Mouse (Mus musculus) kidney, embryonic 16.5 days (tissue): ENCODE measurements at regions not wholly inside any gene's neighbourhood (a gene's known extent, or its start where the extent isn't known, plus 50 kb on each side); places are given as distances from the start of the nearest gene placed in this dataset.

Experiments
- ATAC-seq: fragments of 200-750 bp; cut with Nextera tagmentation; 2 replicates; pipeline ENCODE4 v1.8.0; 2017; ENCODE audit warnings: moderate TSS enrichment; ENCODE audit not compliant: low FRiP score, low TSS enrichment
- H3K27ac ChIP-seq: fragments of 300-500 bp; sonication (generic); 2 replicates; pipeline ENCODE4 v1.5.1; 2014; ENCODE audit warnings: low read length
- H3K27me3 ChIP-seq: fragments of 300-500 bp; sonication (generic); 2 replicates; pipeline ENCODE4 v1.6.1; 2014; ENCODE audit warnings: low read length, control low read depth, mixed read lengths; ENCODE audit not compliant: insufficient read depth
- H3K36me3 ChIP-seq: fragments of 300-500 bp; sonication (generic); 2 replicates; pipeline ENCODE4 v1.6.1; 2014; ENCODE audit warnings: low read length, control low read depth, mixed read lengths; ENCODE audit not compliant: insufficient read depth
- H3K4me1 ChIP-seq: fragments of 300-500 bp; sonication (generic); 2 replicates; pipeline ENCODE4 v1.6.1; 2014; ENCODE audit warnings: low read length, control low read depth, mixed read lengths; ENCODE audit not compliant: insufficient read depth
- H3K4me2 ChIP-seq: fragments of 300-500 bp; sonication (generic); replicated peaks from 2 replicates; pipeline ENCODE4 v1.6.1; 2014; ENCODE audit warnings: low read depth, low read length
- H3K4me3 ChIP-seq: fragments of 300-500 bp; sonication (generic); 2 replicates; pipeline ENCODE4 v1.5.1; 2014; ENCODE audit warnings: mild to moderate bottlenecking, low read length
- H3K9ac ChIP-seq: fragments of 300-500 bp; sonication (generic); replicated peaks from 2 replicates; pipeline ENCODE4 v1.6.1; 2014; ENCODE audit warnings: low read length
- H3K9me3 ChIP-seq: fragments of 300-500 bp; sonication (generic); 2 replicates; pipeline ENCODE4 v1.6.1; 2016; ENCODE audit warnings: low read length, control low read depth
- WGBS: fragments of 180-500 bp; shearing (Covaris S2); extraction: QIAGEN DNeasy Blood & Tissue Kit; methylation state at CpG from one replicate; pipeline ENCODE4 v1.1.7; 2014; 5-methylcytosine and 5-hydroxymethylcytosine counted together

DNA sequence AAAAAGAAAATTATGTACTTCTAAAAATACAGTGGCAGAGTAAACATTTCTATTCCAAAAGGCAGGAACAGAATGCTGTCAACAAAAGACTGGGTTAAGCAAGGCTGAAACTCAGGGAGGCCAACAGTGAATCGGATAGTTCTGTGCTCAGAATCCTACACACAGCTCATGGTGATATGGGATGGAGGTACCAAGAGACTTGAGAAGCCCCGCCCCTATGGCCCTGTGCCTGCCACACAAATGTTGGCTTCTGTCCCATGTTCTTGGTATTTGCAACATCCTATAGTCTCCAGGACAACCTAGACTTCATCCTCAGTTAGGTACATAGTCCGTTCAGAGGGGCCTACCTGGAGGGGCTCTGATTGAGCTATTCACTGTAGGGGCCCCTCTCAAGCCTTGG lies 92.2 kb upstream of the Galnt15 start:
- Histone ChIP-seq H3K4me2 (no peak overlapping the region), H3K4me1 (peaks cover 17% of the 10 kb centered on the region), H3K9ac (no peak overlapping the region), H3K4me3 (no peak overlapping the region), H3K27me3 (no peaks in the 10 kb centered on the region), H3K27ac (no peak overlapping the region), H3K9me3 (no peaks in the 10 kb centered on the region; the same call in 1 of the 2 replicates), H3K36me3 (no peaks in the 10 kb centered on the region)
- WGBS: 89% methylated on average over 3 of the region's 3 CpGs
- ATAC-seq: no peak

DNA sequence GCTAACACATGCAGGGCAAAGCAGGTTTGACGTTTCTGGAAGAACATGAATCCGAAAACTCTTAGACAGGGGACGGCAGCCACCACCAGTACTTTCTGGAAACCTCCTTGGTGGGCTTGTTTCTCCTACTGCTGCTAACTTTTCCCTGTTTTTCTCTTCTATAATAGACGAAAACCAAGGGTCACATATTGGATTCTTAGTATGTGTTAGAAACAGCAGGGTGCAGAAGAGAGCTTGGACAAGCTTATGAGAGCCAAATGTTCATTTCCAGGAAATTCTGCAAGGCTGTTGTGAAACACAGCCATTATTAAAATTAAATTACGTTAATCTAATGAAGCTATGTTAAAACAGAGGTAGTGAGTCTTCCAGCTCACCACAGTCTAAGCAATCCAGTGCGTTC lies 87.9 kb upstream of the Galnt15 start:
- Histone ChIP-seq H3K36me3 (no peaks in the 10 kb centered on the region), H3K9me3 (no peaks in the 10 kb centered on the region; the same call in 1 of the 2 replicates), H3K27ac (no peak overlapping the region), H3K4me1 (no peaks in the 10 kb centered on the region; the same call in 1 of the 2 replicates), H3K27me3 (no peaks in the 10 kb centered on the region), H3K4me2 (no peak overlapping the region), H3K9ac (no peak overlapping the region), H3K4me3 (no peak overlapping the region)
- 91% methylated on average over 6 of the region's 6 CpGs for WGBS
- ATAC-seq: no peak

GRCm38 (mm10) chr14:31942266-31942960 lies 86.4 kb upstream of the Galnt15 start:
- no peaks in the 10 kb centered on the region for H3K36me3 ChIP-seq
- H3K4me3 ChIP-seq: no peak overlapping the region
- H3K4me2 ChIP-seq: no peak overlapping the region
- no peak overlapping the region for H3K27ac ChIP-seq
- no peaks in the 10 kb centered on the region; the same call in 1 of the 2 replicates for H3K4me1 ChIP-seq
- H3K9me3 ChIP-seq: no peaks in the 10 kb centered on the region; the same call in 1 of the 2 replicates
- peak; percentile 35; the same call in 1 of the 2 replicates for ATAC-seq
- H3K9ac ChIP-seq: no peak overlapping the region
- 74% methylated on average over 3 of the region's 3 CpGs for WGBS
- H3K27me3 ChIP-seq: no peaks in the 10 kb centered on the region

GRCm38 (mm10) chr14:31944682-31945081 lies 84.1 kb upstream of the Galnt15 start:
- Histone ChIP-seq H3K4me1 (no peaks in the 10 kb centered on the region; the same call in 1 of the 2 replicates), H3K9me3 (no peaks in the 10 kb centered on the region), H3K4me3 (no peak overlapping the region), H3K4me2 (no peak overlapping the region), H3K27ac (no peak overlapping the region), H3K9ac (no peak overlapping the region), H3K27me3 (no peaks in the 10 kb centered on the region), H3K36me3 (no peaks in the 10 kb centered on the region)
- 87% methylated on average over 6 of the region's 6 CpGs for WGBS
- ATAC-seq: no peak

- Histone ChIP-seq H3K36me3 (no peaks in the 10 kb centered on the region), H3K4me3 (no peak overlapping the region), H3K27me3 (no peaks in the 10 kb centered on the region), H3K4me2 (no peak overlapping the region), H3K27ac (no peak overlapping the region), H3K9me3 (no peaks in the 10 kb centered on the region), H3K9ac (no peak overlapping the region), H3K4me1 (no peaks in the 10 kb centered on the region; the same call in 1 of the 2 replicates)
- 29% methylated on average over 7 of the region's 7 CpGs for WGBS
- ATAC-seq: no peak
These were observed 83.7 kb upstream of the Galnt15 start for GRCm38 (mm10) chr14:31945125-31945524.

GRCm38 (mm10) chr14:31946032-31946431 lies 82.8 kb upstream of the Galnt15 start:
- no peaks in the 10 kb centered on the region for H3K9me3 ChIP-seq
- H3K4me2 ChIP-seq: no peak overlapping the region
- H3K4me1 ChIP-seq: no peaks in the 10 kb centered on the region; the same call in 1 of the 2 replicates
- no peak overlapping the region for H3K4me3 ChIP-seq
- H3K36me3 ChIP-seq: no peaks in the 10 kb centered on the region
- H3K27ac ChIP-seq: no peak overlapping the region
- ATAC-seq: peak; percentile 59; the same call in 1 of the 2 replicates
- H3K27me3 ChIP-seq: no peaks in the 10 kb centered on the region
- no peak overlapping the region for H3K9ac ChIP-seq
- 53% methylated on average over 1 of the region's 1 CpGs for WGBS

DNA sequence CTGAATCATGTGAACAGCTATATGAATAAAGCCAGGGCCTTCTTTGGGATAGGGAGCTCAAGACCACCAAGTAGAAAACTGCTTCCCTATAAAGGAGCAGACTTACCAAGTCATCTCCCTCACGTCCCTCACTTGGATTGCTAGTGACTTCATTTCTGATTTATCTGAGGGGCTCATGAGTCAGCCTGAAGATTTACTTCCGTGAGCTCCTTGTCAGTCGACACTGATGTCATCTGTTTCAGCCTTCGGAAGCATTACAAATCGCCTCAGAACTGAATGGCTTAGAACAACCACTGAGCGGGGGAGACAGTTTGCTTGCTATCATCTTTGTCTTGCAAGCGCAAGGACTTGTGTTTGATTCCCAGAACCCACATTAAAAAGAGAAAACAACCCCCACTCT lies 81.5 kb upstream of the Galnt15 start:
- no peak for ATAC-seq
- H3K9ac ChIP-seq: no peak overlapping the region
- 53% methylated on average over 7 of the region's 7 CpGs for WGBS
- H3K9me3 ChIP-seq: no peaks in the 10 kb centered on the region
- H3K27ac ChIP-seq: no peak overlapping the region
- no peak overlapping the region for H3K4me3 ChIP-seq
- H3K4me1 ChIP-seq: no peaks in the 10 kb centered on the region; the same call in 1 of the 2 replicates
- no peaks in the 10 kb centered on the region for H3K27me3 ChIP-seq
- no peak overlapping the region for H3K4me2 ChIP-seq
- H3K36me3 ChIP-seq: no peaks in the 10 kb centered on the region

GRCm38 (mm10) chr14:31951894-31952293 lies 76.9 kb upstream of the Galnt15 start:
- H3K9ac ChIP-seq: no peak overlapping the region
- no peaks in the 10 kb centered on the region for H3K27me3 ChIP-seq
- no peaks in the 10 kb centered on the region for H3K9me3 ChIP-seq
- 68% methylated on average over 3 of the region's 3 CpGs for WGBS
- ATAC-seq: no peak
- no peak overlapping the region for H3K27ac ChIP-seq
- no peaks in the 10 kb centered on the region for H3K4me1 ChIP-seq
- H3K4me2 ChIP-seq: no peak overlapping the region
- H3K4me3 ChIP-seq: no peak overlapping the region
- no peaks in the 10 kb centered on the region for H3K36me3 ChIP-seq

DNA sequence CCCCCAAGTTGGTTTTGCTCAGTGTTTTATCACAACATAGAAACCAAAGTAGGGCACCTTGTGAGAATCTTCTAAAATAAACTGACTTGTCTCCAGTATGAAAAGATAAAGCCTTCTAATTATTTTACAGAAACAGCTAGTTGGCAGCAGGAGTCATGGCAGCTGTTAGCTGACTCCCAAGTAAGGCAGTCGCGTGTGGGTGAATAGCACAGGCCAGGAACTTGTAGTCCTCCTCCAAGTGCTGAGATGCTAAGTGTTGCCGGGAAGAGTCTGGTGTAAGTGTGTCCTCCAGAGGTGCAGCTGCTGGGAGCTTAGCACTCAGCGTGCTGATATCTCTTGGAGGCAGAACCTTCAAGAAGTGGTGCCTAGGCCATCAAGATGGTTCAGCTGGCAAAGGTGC lies 75.0 kb upstream of the Galnt15 start:
- Histone ChIP-seq H3K4me1 (no peaks in the 10 kb centered on the region), H3K9ac (no peak overlapping the region), H3K9me3 (no peaks in the 10 kb centered on the region), H3K4me2 (no peak overlapping the region), H3K4me3 (no peak overlapping the region), H3K27ac (no peak overlapping the region), H3K27me3 (no peaks in the 10 kb centered on the region), H3K36me3 (no peaks in the 10 kb centered on the region)
- ATAC-seq: no peak
- WGBS: 78% methylated on average over 4 of the region's 4 CpGs

- WGBS: 6% methylated on average over 4 of the region's 4 CpGs
- Histone ChIP-seq H3K36me3 (no peaks in the 10 kb centered on the region), H3K9ac (no peak overlapping the region), H3K9me3 (no peaks in the 10 kb centered on the region), H3K27ac (no peak overlapping the region), H3K27me3 (no peaks in the 10 kb centered on the region), H3K4me1 (no peaks in the 10 kb centered on the region), H3K4me3 (no peak overlapping the region), H3K4me2 (no peak overlapping the region)
- ATAC-seq: peak; percentile 35; the same call in 1 of the 2 replicates
These were observed 73.8 kb upstream of the Galnt15 start for GRCm38 (mm10) chr14:31954945-31955344.
